Comparison of ENCODE assay signal across 9 mouse cellular contexts in genomic region chr8:111740301-111740711, GRCm38 (mm10). TPM values are rescaled to one million over a fixed set of nuclear protein-coding genes. Genes with fewer than 3 reads are reported as not detected.
DNase-seq lines count a peak whose midpoint lies in the region; ATAC-seq lines count a peak whose summit lies in the region.
"Had no signal": no experiment of that assay in that cellular context is flagged by ENCODE, and none has a peak within 500 bp of the region (broad histone marks: within the 10 kb centered on the region; RNA-seq: fewer than 3 reads in every experiment).

No protein-coding gene starts in this region.

- 67% methylated on average over 7 of the region's 7 CpGs for WGBS in heart, embryonic 11.5 days (ENCODE audit: insufficient replicate concordance)
- WGBS in embryonic facial prominence, embryonic 12.5 days, result 75% methylated on average over 7 of the region's 7 CpGs
- 71% methylated on average over 7 of the region's 7 CpGs for WGBS in hindbrain, embryonic 12.5 days
- WGBS in liver, embryonic 15.5 days (ENCODE audit: insufficient replicate concordance), result 54% methylated on average over 7 of the region's 7 CpGs

- peak overlapping the region; percentile 12; the same call in 1 of the 2 replicates for H3K9ac ChIP-seq in heart, embryonic 11.5 days (ENCODE audit: low read depth, low read length)
- 0 out of 2 replicates have a peak overlapping the region, but pooled peaks have one; percentile 30 for H3K9ac ChIP-seq in embryonic facial prominence, embryonic 12.5 days
- peak overlapping the region; percentile 39; the same call in 1 of the 2 replicates for H3K9ac ChIP-seq in hindbrain, embryonic 12.5 days
- no peak overlapping the region for H3K9ac ChIP-seq in liver, embryonic 15.5 days
- H3K9ac ChIP-seq: limb, embryonic 13.5 days had no signal

- no peak for ATAC-seq in heart, embryonic 11.5 days (replicated peaks; ENCODE audit: insufficient number of reproducible peaks, low FRiP score, low TSS enrichment)
- no peak for ATAC-seq in embryonic facial prominence, embryonic 12.5 days (ENCODE audit: insufficient number of reproducible peaks, insufficient read depth, low FRiP score, low TSS enrichment)
- ATAC-seq in hindbrain, embryonic 12.5 days (ENCODE audit: low FRiP score), result no peak
- no peak for ATAC-seq in liver, embryonic 15.5 days (ENCODE audit: insufficient read depth)
- ATAC-seq in frontal cortex, adult (ENCODE audit: low TSS enrichment), result no peak

- H3K27me3 ChIP-seq in heart, embryonic 11.5 days (ENCODE audit: control insufficient read depth, insufficient read depth, low read length), result no peaks in the 10 kb centered on the region
- H3K27me3 ChIP-seq in embryonic facial prominence, embryonic 12.5 days, result no peaks in the 10 kb centered on the region
- no peaks in the 10 kb centered on the region for H3K27me3 ChIP-seq in hindbrain, embryonic 12.5 days
- peaks cover 95% of the 10 kb centered on the region for H3K27me3 ChIP-seq in liver, embryonic 15.5 days
- H3K27me3 ChIP-seq: limb, embryonic 13.5 days had no signal

- no peak for DNase-seq in heart, postnatal 25 days (ENCODE audit: low spot score)
- no peak for DNase-seq in adipocyte (ENCODE audit: low spot score)
- no peak for DNase-seq in frontal cortex, adult 2 months (ENCODE audit: extremely low spot score in 1 of 2, low spot score in 1 of 2)

- H3K27ac ChIP-seq in heart, embryonic 11.5 days (ENCODE audit: low read depth, low read length), result no peak overlapping the region
- H3K27ac ChIP-seq in embryonic facial prominence, embryonic 12.5 days, result no peak overlapping the region
- no peak overlapping the region for H3K27ac ChIP-seq in hindbrain, embryonic 12.5 days
- H3K27ac ChIP-seq in liver, embryonic 15.5 days (replicated peaks), result 0 out of 2 replicates have a peak overlapping the region, but pooled peaks have one; percentile 14
- H3K27ac ChIP-seq: limb, embryonic 13.5 days had no signal

- no peak overlapping the region for H3K4me3 ChIP-seq in heart, embryonic 11.5 days (ENCODE audit: low read depth, low read length)
- no peak overlapping the region for H3K4me3 ChIP-seq in embryonic facial prominence, embryonic 12.5 days
- H3K4me3 ChIP-seq in hindbrain, embryonic 12.5 days, result no peak overlapping the region
- H3K4me3 ChIP-seq in liver, embryonic 15.5 days (replicated peaks), result no peak overlapping the region
- H3K4me3 ChIP-seq: limb, embryonic 13.5 days had no signal

- intact Hi-C loops in heart, postnatal 25 days (cut with DNase I), result loop anchor here (2.0 kb wide), 1 partner anchor 14 kb away; no protein-coding TSS in a partner anchor

- no peaks in the 10 kb centered on the region for H3K36me3 ChIP-seq in heart, embryonic 11.5 days (ENCODE audit: control insufficient read depth, insufficient read depth, low read length)
- no peaks in the 10 kb centered on the region for H3K36me3 ChIP-seq in embryonic facial prominence, embryonic 12.5 days
- no peaks in the 10 kb centered on the region for H3K36me3 ChIP-seq in hindbrain, embryonic 12.5 days
- H3K36me3 ChIP-seq in liver, embryonic 15.5 days (replicated peaks), result no peaks in the 10 kb centered on the region

- H3K9me3 ChIP-seq in heart, embryonic 11.5 days (replicated peaks; ENCODE audit: control insufficient read depth, low read length), result no peaks in the 10 kb centered on the region
- no peaks in the 10 kb centered on the region for H3K9me3 ChIP-seq in embryonic facial prominence, embryonic 12.5 days
- H3K9me3 ChIP-seq in hindbrain, embryonic 12.5 days (replicated peaks), result no peaks in the 10 kb centered on the region
- no peaks in the 10 kb centered on the region for H3K9me3 ChIP-seq in liver, embryonic 15.5 days (replicated peaks)
- H3K9me3 ChIP-seq: limb, embryonic 13.5 days had no signal

- H3K4me2 ChIP-seq in heart, embryonic 11.5 days, result no peak overlapping the region
- H3K4me2 ChIP-seq in embryonic facial prominence, embryonic 12.5 days (replicated peaks), result no peak overlapping the region
- H3K4me2 ChIP-seq in hindbrain, embryonic 12.5 days (replicated peaks), result no peak overlapping the region; the same call in 1 of the 2 replicates
- H3K4me2 ChIP-seq in liver, embryonic 15.5 days, result no peak overlapping the region

- peaks cover 74% of the 10 kb centered on the region for H3K4me1 ChIP-seq in heart, embryonic 11.5 days (ENCODE audit: control insufficient read depth, insufficient read depth, low read length)
- H3K4me1 ChIP-seq in embryonic facial prominence, embryonic 12.5 days, result peaks cover 67% of the 10 kb centered on the region
- H3K4me1 ChIP-seq in hindbrain, embryonic 12.5 days, result peaks cover 87% of the 10 kb centered on the region
- H3K4me1 ChIP-seq in liver, embryonic 15.5 days (replicated peaks), result peaks cover 28% of the 10 kb centered on the region

RNA-seq across cellular contexts. Expression of gene Bcar1, which starts 3.3 kb away (rescaled TPM):
- polyA plus RNA-seq in heart, embryonic 11.5 days (2014; fragmentation: Nextera tagmentation; extraction: Ambion mirVana), result 46.6 and 53.8 TPM in 2 replicates
- 10 to 100 TPM; 18.7 to 20.7 TPM for total RNA-seq in heart, postnatal 25 days (2021)
- 40.0 and 41.1 TPM in 2 replicates for polyA plus RNA-seq in embryonic facial prominence, embryonic 12.5 days (2016; fragmentation: Nextera tagmentation; extraction: Ambion mirVana)
- 50.7 and 56.5 TPM in 2 replicates for polyA plus RNA-seq in hindbrain, embryonic 12.5 days (2016; fragmentation: Nextera tagmentation; extraction: Ambion mirVana)
- polyA plus RNA-seq in liver, embryonic 15.5 days (2015; fragmentation: Nextera tagmentation; extraction: Ambion mirVana), result 7.8 and 10.2 TPM in 2 replicates
- 42.1 and 44.2 TPM in 2 replicates for polyA plus RNA-seq in frontal cortex, adult 2 months (2012; rRNA removed)

RNA-seq across cellular contexts. Expression of gene Ctrb1, which starts 49.5 kb away (rescaled TPM):
- polyA plus RNA-seq in heart, embryonic 11.5 days (2014; fragmentation: Nextera tagmentation; extraction: Ambion mirVana), result not detected in 2 replicates
- total RNA-seq in heart, postnatal 25 days (2021), result not detected
- polyA plus RNA-seq in embryonic facial prominence, embryonic 12.5 days (2016; fragmentation: Nextera tagmentation; extraction: Ambion mirVana), result not detected in 2 replicates
- not detected in 2 replicates for polyA plus RNA-seq in hindbrain, embryonic 12.5 days (2016; fragmentation: Nextera tagmentation; extraction: Ambion mirVana)
- 3.0 and 32.8 TPM in 2 replicates for polyA plus RNA-seq in liver, embryonic 15.5 days (2015; fragmentation: Nextera tagmentation; extraction: Ambion mirVana)
- polyA plus RNA-seq in frontal cortex, adult 2 months (2012; rRNA removed), result 0.24 and 0.25 TPM in 2 replicates
